Mouse (Mus musculus) CD4-positive, CD25-positive, alpha-beta regulatory T cell, adult 9 weeks (primary cell): ENCODE measurements around the gene Zdhhc16. TPM values are rescaled to one million over a fixed set of nuclear protein-coding genes. Genes with fewer than 3 reads are reported as not detected.

Source experiments
- polyA plus RNA-seq: library from polyadenylated mRNA; unstranded; fragments of 100-300 nt; shearing (Covaris generic); gene quantifications from one replicate; pipeline ENCODE4 v1.2.1, GENCODE M21; 2017

The Zdhhc16 gene
- polyA plus RNA-seq: 74.9 TPM

DNA sequence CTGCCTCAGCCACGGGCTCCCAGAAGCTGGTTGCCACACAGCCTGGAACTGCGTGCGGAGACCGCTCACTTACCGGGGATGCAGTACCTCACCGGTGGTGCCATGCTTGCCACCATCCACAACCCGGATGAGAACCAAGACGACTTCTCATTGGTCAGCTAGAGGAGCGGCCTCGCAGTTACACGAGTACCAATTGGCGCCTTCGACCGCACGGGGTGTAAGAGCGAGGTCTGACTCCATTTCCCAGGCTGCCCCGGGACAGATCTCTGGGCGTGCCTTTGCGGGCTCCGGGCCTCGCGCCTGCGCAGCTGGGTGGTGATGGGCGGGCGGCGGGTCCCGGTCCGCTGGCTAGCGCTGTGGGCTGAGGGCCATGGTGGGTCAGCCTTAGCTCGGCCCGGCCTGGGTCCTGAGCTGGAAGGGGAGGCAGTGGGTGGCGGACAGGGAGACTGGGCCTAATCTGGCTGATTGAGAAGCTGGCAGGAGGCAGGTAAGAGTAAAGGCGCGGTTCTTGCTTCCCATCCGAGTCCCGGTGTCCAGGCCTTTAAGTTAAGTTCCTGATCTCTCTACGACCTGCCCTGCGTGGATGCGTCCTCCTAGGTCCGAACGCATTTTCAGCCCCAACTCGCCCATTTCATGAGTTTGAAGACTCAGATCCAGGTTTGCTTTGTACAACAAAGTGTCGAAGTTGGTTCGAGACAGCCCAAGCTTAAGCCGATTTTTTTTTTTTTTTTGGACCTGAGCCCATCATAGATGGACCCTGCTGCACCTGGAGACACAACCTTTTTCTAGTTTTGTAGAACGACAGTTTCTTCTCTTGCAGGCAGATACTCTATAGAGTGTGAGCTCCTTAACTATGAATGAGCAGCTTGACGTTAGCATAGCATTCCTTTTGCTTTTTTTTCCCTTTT, at the start of gene Zdhhc16, which contains the start of gene Exosc1:
Gene Zdhhc16, plus strand, starts transcription at position 302 of the 908 bp plus-strand sequence.
Gene Exosc1, minus strand, starts transcription at position 245 of the 908 bp plus-strand sequence.

DNA sequence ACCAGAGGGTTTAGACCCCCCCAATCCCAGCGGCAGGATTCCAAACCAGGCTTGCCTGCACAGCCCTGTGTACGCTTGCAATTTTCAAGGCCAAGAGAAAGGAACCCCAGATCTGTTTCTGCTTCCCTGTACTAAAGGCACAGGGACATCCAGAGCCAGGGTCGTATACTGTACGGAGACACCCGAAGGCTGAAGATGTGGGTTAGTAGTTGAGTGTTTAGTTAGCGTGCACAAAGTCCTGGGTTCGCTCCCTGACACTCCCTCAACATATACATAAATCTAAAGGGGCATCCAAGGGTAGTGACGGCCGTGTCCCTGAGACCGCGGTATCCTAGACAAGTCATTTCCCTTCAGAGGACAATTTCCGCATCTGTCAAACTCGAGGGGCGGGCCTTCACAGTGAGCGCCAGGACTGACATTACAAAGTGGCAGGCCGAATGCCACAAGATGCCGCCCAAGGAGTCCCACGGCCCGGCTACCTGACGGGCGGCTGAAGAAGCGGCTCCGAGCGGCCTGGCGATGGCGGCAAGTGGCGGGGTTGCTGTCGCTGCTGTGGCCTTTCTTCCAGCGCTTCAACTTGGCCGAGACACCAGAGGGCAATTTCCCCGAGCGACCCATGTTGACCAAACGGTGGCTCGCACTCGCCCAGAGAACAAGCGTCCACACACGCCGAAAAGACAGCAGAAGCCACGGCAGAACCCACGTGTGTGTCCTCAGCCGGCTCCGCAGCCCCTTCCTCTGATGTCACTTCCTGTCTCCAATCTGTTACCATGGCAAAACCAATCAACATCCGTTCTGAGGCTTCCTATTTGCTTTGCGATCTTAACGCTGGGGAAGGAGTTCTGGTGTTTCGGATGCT, 37.6 kb upstream of the Zdhhc16 start, which contains the start of gene Rrp12:
Gene Rrp12, minus strand, starts transcription at position 714 of the 859 bp plus-strand sequence.

DNA sequence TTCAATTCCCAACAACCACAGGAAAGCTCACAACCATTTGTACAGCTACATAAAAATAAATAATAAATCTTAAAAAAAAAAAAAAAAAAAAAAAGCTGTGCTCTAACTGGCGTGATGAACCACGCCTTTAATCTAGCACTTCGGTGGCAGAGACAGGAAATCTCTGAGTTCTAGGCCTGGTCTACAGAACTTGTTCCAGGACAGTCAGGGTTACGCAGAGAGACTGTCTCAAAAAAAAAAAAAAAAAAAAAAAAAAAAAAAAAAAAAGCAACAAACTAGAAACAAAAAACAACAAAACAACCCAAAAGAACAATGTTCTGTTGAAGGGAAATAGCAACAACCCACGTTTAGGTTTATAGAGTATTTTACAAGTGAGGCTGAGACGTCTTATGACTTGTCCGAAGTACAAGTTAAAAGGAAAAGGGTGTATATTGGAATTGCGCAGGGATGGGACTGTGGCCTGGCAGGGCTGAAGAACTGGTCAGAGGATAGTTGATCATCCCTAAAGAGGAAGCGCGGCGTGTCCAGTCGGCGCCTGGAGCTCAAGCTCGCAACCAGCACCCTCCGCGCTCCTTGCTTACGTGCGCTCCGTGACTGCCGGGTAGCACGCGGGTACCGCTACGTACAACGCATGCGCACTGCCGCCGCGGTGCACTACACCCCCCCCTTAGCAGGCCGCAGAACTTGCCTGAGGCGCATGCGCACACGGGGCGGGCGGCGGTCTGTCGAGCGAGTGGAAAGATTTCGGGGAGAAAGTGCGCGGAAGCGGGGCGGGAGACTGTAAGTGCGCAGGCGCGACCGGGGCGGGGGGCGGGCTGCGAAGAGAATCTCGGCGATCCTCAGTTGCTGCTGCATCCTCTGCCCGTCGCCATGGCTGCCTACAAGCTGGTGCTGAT, 21.9 kb upstream of the Zdhhc16 start, which contains the start of gene Pgam1:
Gene Pgam1, plus strand, starts transcription at position 746 of the 896 bp plus-strand sequence.

DNA sequence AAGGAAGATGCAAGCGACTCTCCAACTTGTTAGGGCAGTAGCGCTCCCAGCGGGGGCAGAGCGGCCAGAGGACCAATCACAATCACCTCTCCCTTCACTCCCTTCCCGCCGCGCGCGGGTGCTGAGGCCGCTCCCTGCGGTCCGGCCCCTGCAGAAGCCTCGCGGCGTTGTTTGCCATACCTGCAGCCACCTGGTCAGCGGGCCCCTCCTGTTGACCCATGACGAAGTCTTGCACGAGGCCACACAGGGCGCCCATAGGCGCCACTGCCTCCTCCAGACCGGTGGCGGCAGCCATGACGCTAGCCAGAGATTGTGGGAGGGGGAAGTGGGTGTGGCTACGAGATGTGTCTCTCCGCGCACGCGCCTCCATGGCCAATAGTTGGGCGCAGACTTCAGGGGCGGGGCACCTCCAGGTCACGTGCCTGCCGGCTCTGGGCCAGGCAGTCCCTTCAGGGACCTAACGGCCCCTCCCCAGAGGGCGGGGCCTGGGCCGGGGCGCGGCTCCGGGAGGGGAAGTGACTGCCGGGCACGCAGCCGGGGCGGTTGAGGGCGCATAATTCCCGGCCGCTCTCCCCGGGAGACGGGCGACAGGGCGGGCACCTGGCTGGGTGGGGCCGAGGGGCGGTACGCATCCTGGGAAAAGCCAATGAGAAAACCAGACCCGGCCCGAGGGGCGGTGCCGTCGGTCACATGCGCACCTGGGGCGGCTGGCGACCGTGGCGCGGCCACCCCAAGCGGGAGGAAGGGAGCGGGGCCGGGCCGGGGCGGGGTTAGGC, 47.7 kb downstream of the Zdhhc16 start, which contains the start of gene Mms19:
Gene Mms19, minus strand, starts transcription at position 339 of the 776 bp plus-strand sequence.

DNA sequence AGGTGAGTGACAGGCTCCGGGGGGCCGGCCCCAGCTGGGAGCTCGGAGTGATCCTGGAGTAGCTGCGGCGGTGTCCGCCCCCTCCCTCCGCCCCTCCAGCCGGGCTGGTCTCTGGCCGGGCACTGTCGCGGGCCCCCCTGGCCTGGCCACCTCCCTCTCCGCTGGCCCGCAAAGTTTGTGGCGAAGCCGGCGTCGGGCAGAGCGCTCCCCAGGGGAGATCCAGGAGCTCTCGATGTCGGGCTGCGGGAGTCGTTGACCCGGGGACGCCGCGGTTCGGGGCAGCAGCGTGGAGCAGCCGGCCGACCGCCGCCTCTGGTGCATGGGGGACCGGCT, 48.3 kb downstream of the Zdhhc16 start, which contains the start of gene Ubtd1:
Gene Ubtd1, plus strand, starts transcription at position 169 of the 333 bp plus-strand sequence.

Other genes with a start within 250 kb of the Zdhhc16 start
- gene Slit1, start 189.8 kb upstream of the Zdhhc16 start, polyA plus RNA-seq: not detected
- 4.4 TPM for gene Arhgap19, start 131.4 kb upstream of the Zdhhc16 start, polyA plus RNA-seq
- gene Frat1, start 103.5 kb upstream of the Zdhhc16 start, polyA plus RNA-seq: 2.8 TPM
- 0.55 TPM for gene Frat2, start 85.3 kb upstream of the Zdhhc16 start, polyA plus RNA-seq
- gene Rrp12, start 37.3 kb upstream of the Zdhhc16 start, polyA plus RNA-seq: 24.3 TPM
- 140 TPM for gene Pgam1, start 21.6 kb upstream of the Zdhhc16 start, polyA plus RNA-seq
- 102 TPM for gene Exosc1, start 57 bp upstream of the Zdhhc16 start, polyA plus RNA-seq
- 94.0 TPM for gene Mms19, start 47.7 kb downstream of the Zdhhc16 start, polyA plus RNA-seq
- gene Ubtd1, start 48.3 kb downstream of the Zdhhc16 start, polyA plus RNA-seq: 4.8 TPM
- not detected for gene Ankrd2, start 102.5 kb downstream of the Zdhhc16 start, polyA plus RNA-seq
- gene Hoga1, start 112.1 kb downstream of the Zdhhc16 start, polyA plus RNA-seq: not detected
- not detected for gene 4933411K16Rik, start 118.8 kb downstream of the Zdhhc16 start, polyA plus RNA-seq
- 0.76 TPM for gene Morn4, start 152.9 kb downstream of the Zdhhc16 start, polyA plus RNA-seq
- 3.6 TPM for gene Pi4k2a, start 157.0 kb downstream of the Zdhhc16 start, polyA plus RNA-seq
- gene Avpi1, start 195.6 kb downstream of the Zdhhc16 start, polyA plus RNA-seq: 6.5 TPM
- 3.0 TPM for gene Marveld1, start 213.9 kb downstream of the Zdhhc16 start, polyA plus RNA-seq
- 72.8 TPM for gene Zfyve27, start 230.5 kb downstream of the Zdhhc16 start, polyA plus RNA-seq